Mouse (Mus musculus) G1E (cell line): Measurements from ENCODE around the gene Dll3.

Experiments
- CTCF ChIP-seq: IDR thresholded peaks from 2 replicates; pipeline ENCODE4 v1.5.1; 2012; ENCODE audit warnings: low read depth, low read length, inconsistent platforms, mixed read lengths
- GATA1 ChIP-seq: IDR thresholded peaks from 2 replicates; pipeline ENCODE4 v1.6.1; 2012; ENCODE audit warnings: borderline replicate concordance, low read length, inconsistent platforms, mixed read lengths
- POLR2AphosphoS5 ChIP-seq: IDR thresholded peaks from 2 replicates; pipeline ENCODE4 v1.6.1; 2012; ENCODE audit warnings: low read depth, low read length, inconsistent platforms; ENCODE audit not compliant: insufficient replicate concordance
- TAL1 ChIP-seq: conservative IDR thresholded peaks from 2 replicates; pipeline ENCODE4 v1.6.1; 2012; ENCODE audit warnings: low read depth, low read length, inconsistent platforms, mixed read lengths

DNA sequence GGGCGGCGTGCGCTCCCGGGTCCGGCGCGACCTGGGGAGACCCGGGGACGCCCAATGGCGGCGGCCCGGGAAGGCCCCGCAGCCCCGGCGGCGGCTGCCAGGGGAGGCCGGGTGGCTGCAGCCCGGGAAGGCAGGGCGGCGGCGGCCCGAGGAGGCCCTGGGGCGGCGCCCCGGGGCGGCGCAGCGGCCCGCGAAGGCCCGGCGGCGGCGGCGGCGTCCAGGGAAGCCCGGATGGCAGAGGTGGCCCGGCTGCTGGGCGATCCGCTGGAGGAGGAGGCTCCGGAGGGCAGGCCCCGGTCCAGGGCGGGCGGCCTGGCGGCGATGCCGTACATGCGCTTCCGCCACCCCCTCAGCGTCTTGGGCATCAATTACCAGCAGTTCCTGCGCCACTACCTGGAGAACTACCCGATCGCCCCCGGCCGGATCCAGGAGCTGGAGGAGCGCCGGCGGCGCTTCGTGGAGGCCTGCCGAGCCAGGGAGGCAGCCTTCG lies 34.0 kb downstream of the Dll3 start:
- TF ChIP-seq CTCF (no peak), GATA1 (no peak), TAL1 (no peak), POLR2AphosphoS5 (no peak)
